Mouse (Mus musculus) heart, postnatal 36 days (tissue): ENCODE data around the gene Gm20388. TPM values are rescaled to one million over a fixed set of nuclear protein-coding genes. Genes with fewer than 3 reads are reported as not detected.
"Not testable (repeated sequence)": the region's sequence is repeated elsewhere in the genome, so short reads cannot be mapped to it uniquely, and the experiment has no call there.

Source experiments
- DNase-seq, 2 experiments: peaks; one replicate each; pipeline ENCODE4 v3.0.0; 2021 to 2022
- intact Hi-C: fragments of 180-260 bp; cut with DNase I; formaldehyde crosslinking; loops from one replicate; pipeline ENCODE4 v1.15.1; 2025
- total RNA-seq, 2 experiments: library from RNA; stranded (reverse); gene quantifications; 2 replicates each; pipeline ENCODE4 v1.2.3; 2021

Gene Gm20388
- total RNA-seq, 2 experiments from 2014 or later: 3.5 to 4.9 TPM

GRCm38 (mm10) chr8:120336909-120337555 lies 426.4 kb downstream of the Gm20388 start:
- intact Hi-C loops: loop anchor here (2.0 kb wide), 1 partner anchor 24 kb away; no protein-coding TSS in a partner anchor
- no peak for DNase-seq

GRCm38 (mm10) chr8:120337627-120338026 lies 427.0 kb downstream of the Gm20388 start:
- intact Hi-C loops: loop anchor here (2.0 kb wide), 1 partner anchor 23 kb away; no protein-coding TSS in a partner anchor
- no peak for DNase-seq

GRCm38 (mm10) chr8:120338678-120339077 lies 428.0 kb downstream of the Gm20388 start:
- DNase-seq: no peak
- intact Hi-C loops: no loop called here

GRCm38 (mm10) chr8:120339743-120340142 lies 429.1 kb downstream of the Gm20388 start:
- intact Hi-C loops: no loop called here
- DNase-seq: peak in 1 of 2 experiments; percentile 31

- no peak for DNase-seq
- intact Hi-C loops: no loop called here
These were observed 430.5 kb downstream of the Gm20388 start for GRCm38 (mm10) chr8:120341124-120341523.

GRCm38 (mm10) chr8:120342847-120343548 lies 432.4 kb downstream of the Gm20388 start:
- DNase-seq: no peak
- intact Hi-C loops: no loop called here

- intact Hi-C loops: no loop called here
These were observed 432.9 kb downstream of the Gm20388 start for GRCm38 (mm10) chr8:120343582-120343981.

GRCm38 (mm10) chr8:120344166-120344565 lies 433.5 kb downstream of the Gm20388 start:
- no peak for DNase-seq
- intact Hi-C loops: no loop called here

More at GRCm38 (mm10) chr8:120343582-120343981, 432.9 kb downstream of the Gm20388 start:
- no peak for DNase-seq

- DNase-seq: no peak
- intact Hi-C loops: no loop called here
These were observed 433.9 kb downstream of the Gm20388 start for GRCm38 (mm10) chr8:120344583-120344982.

- DNase-seq: no peak
- intact Hi-C loops: no loop called here
These were observed 437.2 kb downstream of the Gm20388 start for GRCm38 (mm10) chr8:120347734-120348341.

GRCm38 (mm10) chr8:120348922-120349321 lies 438.3 kb downstream of the Gm20388 start:
- DNase-seq: no peak
- intact Hi-C loops: no loop called here

GRCm38 (mm10) chr8:120351332-120352071 lies 440.9 kb downstream of the Gm20388 start:
- no peak for DNase-seq
- intact Hi-C loops: no loop called here

- intact Hi-C loops: no loop called here
- DNase-seq: no peak
These were observed 441.5 kb downstream of the Gm20388 start for GRCm38 (mm10) chr8:120352096-120352495.

GRCm38 (mm10) chr8:120356067-120356466 lies 445.4 kb downstream of the Gm20388 start:
- intact Hi-C loops: no loop called here
- DNase-seq: no peak

GRCm38 (mm10) chr8:120357504-120357903 lies 446.9 kb downstream of the Gm20388 start:
- DNase-seq: no peak
- intact Hi-C loops: no loop called here

GRCm38 (mm10) chr8:120361301-120361700 lies 450.7 kb downstream of the Gm20388 start:
- DNase-seq: peak; percentile 46 to 57
- intact Hi-C loops: loop anchor here (2.0 to 5.0 kb wide), 3 partner anchors 24 to 184 kb away; partner anchors contain the start of gene Fam92b

- intact Hi-C loops: loop anchor here (2.0 to 5.0 kb wide), 3 partner anchors 39 to 186 kb away; partner anchors contain the start of gene Fam92b
- peak; percentile 71 to 73 for DNase-seq
These were observed 453.0 kb downstream of the Gm20388 start for GRCm38 (mm10) chr8:120363552-120364071.

- intact Hi-C loops: loop anchor here (2.0 to 5.0 kb wide), 3 partner anchors 39 to 187 kb away; partner anchors contain the start of gene Fam92b
- DNase-seq: peak; percentile 50 to 58
These were observed 453.6 kb downstream of the Gm20388 start for GRCm38 (mm10) chr8:120364093-120364725.

GRCm38 (mm10) chr8:120366840-120367239 lies 456.2 kb downstream of the Gm20388 start:
- intact Hi-C loops: loop anchor here (5.0 kb wide), 1 partner anchor 85 kb away; no protein-coding TSS in a partner anchor

GRCm38 (mm10) chr8:120368191-120368590 lies 457.6 kb downstream of the Gm20388 start:
- intact Hi-C loops: loop anchor here (5.0 kb wide), 1 partner anchor 86 kb away; no protein-coding TSS in a partner anchor
- DNase-seq: not testable (repeated sequence)

More at GRCm38 (mm10) chr8:120366840-120367239, 456.2 kb downstream of the Gm20388 start:
- DNase-seq: no peak
